Mouse (Mus musculus): ENCODE data around the gene Iqgap2.

GRCm38 (mm10) chr13:95777651-95778391, 113.9 kb downstream of the Iqgap2 start:
- no peak for TF ChIP-seq CTCF (IDR thresholded peaks at IDR 0.05; ENCODE audit: extremely low read depth, insufficient read length, insufficient replicate concordance, low read depth, low read length)
- no peak for TF ChIP-seq POLR2A (IDR thresholded peaks at IDR 0.05; ENCODE audit: low read depth, low read length)
